Mouse (Mus musculus): Measurements from ENCODE around the gene Ldb2.

GRCm38 (mm10) chr5:44635546-44635945 lies 163.9 kb downstream of the Ldb2 start:
- no peak for TF ChIP-seq POLR2A (IDR thresholded peaks at IDR 0.05; ENCODE audit: borderline replicate concordance, low read depth, low read length)
- TF ChIP-seq CTCF (IDR thresholded peaks at IDR 0.05; ENCODE audit: low read depth, low read length), result no peak

Measured in bone marrow macrophage, adult 2 months (primary cell).